Mouse (Mus musculus) forebrain, postnatal 0 days (tissue): ENCODE data around the gene Frem1. TPM values are rescaled to one million over a fixed set of nuclear protein-coding genes. Genes with fewer than 3 reads are reported as not detected.

Source experiments
- ATAC-seq: fragments of 200-750 bp; cut with Nextera tagmentation; 2 replicates; pipeline ENCODE4 v1.8.0; 2017; ENCODE audit warnings: mild to moderate bottlenecking, moderate library complexity
- DNase-seq: peaks from one replicate; pipeline ENCODE4 v3.0.0-alpha.2; 2015
- H3K27ac ChIP-seq: fragments of 300-500 bp; sonication (generic); 2 replicates; pipeline ENCODE4 v1.5.1; 2014; ENCODE audit warnings: low read depth, mild to moderate bottlenecking, antibody characterized with exemption, low read length, moderate library complexity, mixed read lengths
- H3K27me3 ChIP-seq: fragments of 300-500 bp; sonication (generic); 2 replicates; pipeline ENCODE4 v1.6.1; 2014; ENCODE audit warnings: mild to moderate bottlenecking, low read length, mixed read lengths; ENCODE audit not compliant: insufficient read depth
- H3K36me3 ChIP-seq: fragments of 300-500 bp; sonication (generic); 2 replicates; pipeline ENCODE4 v1.6.1; 2014; ENCODE audit warnings: mild to moderate bottlenecking, moderate library complexity; ENCODE audit not compliant: insufficient read depth
- H3K4me1 ChIP-seq: fragments of 300-500 bp; sonication (generic); 2 replicates; pipeline ENCODE4 v1.6.1; 2014; ENCODE audit warnings: antibody characterized with exemption; ENCODE audit not compliant: insufficient read depth
- H3K4me2 ChIP-seq: fragments of 300-500 bp; sonication (generic); 2 replicates; pipeline ENCODE4 v1.6.1; 2014; ENCODE audit warnings: low read depth, mild to moderate bottlenecking, moderate library complexity
- H3K4me3 ChIP-seq: fragments of 300-500 bp; sonication (generic); 2 replicates; pipeline ENCODE4 v1.5.1; 2014; ENCODE audit warnings: low read depth, low read length, mixed read lengths
- H3K9ac ChIP-seq: fragments of 300-500 bp; sonication (generic); 2 replicates; pipeline ENCODE4 v1.6.1; 2014; ENCODE audit warnings: mild to moderate bottlenecking
- H3K9me3 ChIP-seq: fragments of 300-500 bp; sonication (generic); 2 replicates; pipeline ENCODE4 v1.6.1; 2016; ENCODE audit warnings: low read length
- CTCF ChIP-seq: sonication (generic); IDR thresholded peaks from 2 replicates; pipeline ENCODE4 v1.5.1; 2016; ENCODE audit warnings: antibody characterized with exemption, control low read depth, low read depth
- WGBS: fragments of 180-500 bp; shearing (Covaris S2); extraction: QIAGEN DNeasy Blood & Tissue Kit; methylation state at CpG from one replicate; pipeline ENCODE4 v1.1.7; 2014; 5-methylcytosine and 5-hydroxymethylcytosine counted together
- polyA plus RNA-seq: library from polyadenylated mRNA; unstranded; fragments of >200 nt; fragmentation: Nextera tagmentation; extraction: Ambion mirVana; gene quantifications from 2 replicates; pipeline ENCODE4 v1.2.1, GENCODE M21; 2015
- total RNA-seq: library from RNA; depleted of rRNA; stranded (reverse); fragments of >200 nt; gene quantifications from 2 replicates; pipeline ENCODE4 v1.2.3, GENCODE M21; 2014

The Frem1 gene
- total and polyA plus RNA-seq, 2 experiments from 2014 or later: 1.2 to 5.3 TPM

GRCm38 (mm10) chr4:82915576-82915975 is 136.6 kb downstream of the Frem1 start:
- DNase-seq (no peak), ATAC-seq (peak; percentile 56)
- Histone ChIP-seq H3K27ac (peak overlapping the region; percentile 81; the same call in 1 of the 2 replicates), H3K4me3 (no peak overlapping the region), H3K9ac (no peak overlapping the region), H3K27me3 (no peaks in the 10 kb centered on the region), H3K4me1 (peaks cover 14% of the 10 kb centered on the region), H3K36me3 (no peaks in the 10 kb centered on the region), H3K9me3 (no peaks in the 10 kb centered on the region), H3K4me2 (peak overlapping the region; percentile 47; the same call in 1 of the 2 replicates)
- TF ChIP-seq CTCF: no peak
- WGBS: 21% methylated on average over 7 of the region's 7 CpGs

- Histone ChIP-seq H3K4me3 (no peak overlapping the region), H3K4me2 (no peak overlapping the region), H3K36me3 (no peaks in the 10 kb centered on the region), H3K4me1 (peaks cover 14% of the 10 kb centered on the region), H3K27me3 (no peaks in the 10 kb centered on the region), H3K9ac (no peak overlapping the region), H3K9me3 (no peaks in the 10 kb centered on the region), H3K27ac (0 out of 2 replicates have a peak overlapping the region, but pooled peaks have one; percentile 2)
- no peak for TF ChIP-seq CTCF
- DNase-seq: no peak
- ATAC-seq: no peak
- 61% methylated on average over 11 of the region's 11 CpGs for WGBS
Observed at GRCm38 (mm10) chr4:82914601-82915143, 137.5 kb downstream of the Frem1 start.

DNA sequence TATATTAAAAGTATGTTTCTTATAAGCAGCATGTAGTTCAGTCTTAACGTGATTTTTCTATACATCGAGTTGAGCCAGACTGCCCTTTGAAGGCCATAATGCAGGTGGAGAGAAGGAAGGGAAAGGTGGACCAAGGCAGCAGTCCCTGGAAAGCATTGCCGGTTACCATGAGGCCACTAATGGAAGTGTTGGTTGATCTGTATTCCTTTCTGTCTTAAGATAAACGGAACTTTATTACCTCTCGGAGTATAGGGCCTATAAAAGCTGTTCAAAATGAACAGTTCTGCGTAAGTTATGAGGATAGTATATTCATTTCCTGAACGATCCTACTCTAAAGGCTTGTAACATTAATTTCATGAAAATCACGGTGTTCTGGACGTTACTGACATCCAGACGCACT is 156.9 kb downstream of the Frem1 start:
- H3K36me3 ChIP-seq: no peaks in the 10 kb centered on the region
- WGBS: 95% methylated on average over 10 of the region's 10 CpGs
- no peak for ATAC-seq
- H3K27me3 ChIP-seq: no peaks in the 10 kb centered on the region
- DNase-seq: no peak
- H3K9ac ChIP-seq: no peak overlapping the region
- H3K9me3 ChIP-seq: no peaks in the 10 kb centered on the region
- no peak for TF ChIP-seq CTCF
- H3K4me1 ChIP-seq: 0 out of 2 replicates have a peak, but pooled peaks cover 5% of the 10 kb centered on the region
- H3K27ac ChIP-seq: no peak overlapping the region
- H3K4me3 ChIP-seq: no peak overlapping the region
- H3K4me2 ChIP-seq: no peak overlapping the region

GRCm38 (mm10) chr4:82892247-82892646 is 159.9 kb downstream of the Frem1 start:
- ATAC-seq (no peak), DNase-seq (no peak)
- 56% methylated on average over 5 of the region's 5 CpGs for WGBS
- Histone ChIP-seq H3K27me3 (no peaks in the 10 kb centered on the region), H3K9ac (no peak overlapping the region), H3K27ac (no peak overlapping the region), H3K4me2 (no peak overlapping the region), H3K4me3 (no peak overlapping the region), H3K9me3 (no peaks in the 10 kb centered on the region), H3K4me1 (0 out of 2 replicates have a peak, but pooled peaks cover 5% of the 10 kb centered on the region), H3K36me3 (no peaks in the 10 kb centered on the region)
- TF ChIP-seq CTCF: no peak

DNA sequence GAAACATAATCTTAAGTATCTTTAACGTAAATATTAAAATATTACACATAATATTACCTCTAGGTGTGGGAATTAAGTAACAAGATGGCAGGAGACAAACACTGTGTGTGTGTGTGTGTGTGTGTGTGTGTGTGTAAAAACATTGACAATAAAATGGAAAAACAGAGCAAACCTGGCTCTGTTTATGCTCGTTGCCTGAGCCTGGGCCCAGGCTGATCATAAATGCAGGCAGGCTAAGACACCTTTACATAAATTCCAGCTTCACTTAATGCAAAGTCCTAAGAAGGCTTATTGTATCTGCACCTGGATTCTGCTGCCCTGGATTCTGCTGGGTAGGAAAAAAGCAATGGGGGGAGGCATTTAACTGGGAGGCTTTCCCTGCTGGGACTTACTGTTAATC is 160.6 kb downstream of the Frem1 start:
- Histone ChIP-seq H3K9me3 (no peaks in the 10 kb centered on the region), H3K4me2 (no peak overlapping the region), H3K4me1 (0 out of 2 replicates have a peak, but pooled peaks cover 5% of the 10 kb centered on the region), H3K9ac (no peak overlapping the region), H3K4me3 (no peak overlapping the region), H3K27me3 (no peaks in the 10 kb centered on the region), H3K27ac (no peak overlapping the region), H3K36me3 (no peaks in the 10 kb centered on the region)
- no peak for TF ChIP-seq CTCF
- ATAC-seq (no peak), DNase-seq (peak; percentile 17)
- WGBS: 51% methylated on average over 2 of the region's 2 CpGs

- ATAC-seq (peak; percentile 90), DNase-seq (peak; percentile 80)
- Histone ChIP-seq H3K9ac (no peak overlapping the region), H3K4me1 (0 out of 2 replicates have a peak, but pooled peaks cover 5% of the 10 kb centered on the region), H3K4me3 (no peak overlapping the region), H3K27me3 (no peaks in the 10 kb centered on the region), H3K4me2 (no peak overlapping the region), H3K27ac (no peak overlapping the region), H3K36me3 (no peaks in the 10 kb centered on the region), H3K9me3 (no peaks in the 10 kb centered on the region)
- 33% methylated on average over 7 of the region's 7 CpGs for WGBS
- peak; percentile 32 for TF ChIP-seq CTCF
Observed at GRCm38 (mm10) chr4:82891049-82891448, 161.1 kb downstream of the Frem1 start.

DNA sequence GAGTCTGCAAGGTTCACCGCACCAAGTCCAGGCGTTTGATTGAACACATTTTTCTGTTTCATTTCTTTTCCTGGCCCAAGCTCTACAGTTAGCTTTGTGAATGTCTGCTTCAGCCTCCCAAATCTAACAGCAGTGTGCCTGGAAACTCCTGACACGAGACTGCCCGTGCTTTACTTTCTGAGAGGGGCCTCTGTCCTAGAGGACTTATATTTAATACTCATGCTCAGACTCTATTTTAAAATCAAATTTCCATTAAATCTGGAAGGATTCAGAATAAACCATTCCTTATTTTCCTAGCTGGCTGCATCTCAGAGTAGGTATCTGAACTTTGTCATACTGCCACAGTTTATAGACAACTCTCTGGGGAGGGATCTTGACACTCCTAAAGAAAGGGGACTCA is 161.6 kb downstream of the Frem1 start:
- no peak for TF ChIP-seq CTCF
- Histone ChIP-seq H3K4me3 (no peak overlapping the region), H3K27me3 (no peaks in the 10 kb centered on the region), H3K9me3 (no peaks in the 10 kb centered on the region), H3K36me3 (no peaks in the 10 kb centered on the region), H3K4me2 (no peak overlapping the region), H3K4me1 (0 out of 2 replicates have a peak, but pooled peaks cover 5% of the 10 kb centered on the region), H3K27ac (no peak overlapping the region), H3K9ac (no peak overlapping the region)
- 70% methylated on average over 4 of the region's 4 CpGs for WGBS
- DNase-seq (no peak), ATAC-seq (0 out of 2 replicates have a peak, but pooled peaks have one; percentile 14)
